Mouse (Mus musculus): ENCODE measurements at regions not wholly inside any gene's neighbourhood (a gene's known extent, or its start where the extent isn't known, plus 50 kb on each side); places are given as distances from the start of the nearest gene placed in this dataset.
A peak's percentile ranks its signal among the peaks of the same experiment; 100 is the strongest.

DNA sequence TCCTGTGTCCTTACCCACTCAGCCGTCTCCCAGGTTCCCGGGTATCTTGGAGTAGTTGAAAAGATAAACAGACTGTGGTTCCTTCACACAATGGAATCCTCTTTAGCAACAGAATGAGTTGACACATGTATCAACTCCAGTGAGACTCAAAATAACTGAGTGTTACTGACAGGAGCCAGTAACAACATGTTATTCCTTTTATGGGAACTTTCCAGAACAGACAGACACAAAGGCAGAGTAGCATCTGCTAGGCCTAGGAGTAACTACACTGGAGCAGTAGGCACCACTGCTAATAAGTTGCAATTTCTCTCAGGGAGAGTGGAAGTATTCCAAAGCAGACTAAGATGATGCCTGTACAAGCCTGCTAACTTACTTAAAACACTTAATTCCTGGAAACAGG lies 107.1 kb downstream of the Amer3 start:
- Histone ChIP-seq H3K4me2 (no peak overlapping the region), H3K4me3 (replicated peaks) (no peak overlapping the region), H3K27ac (no peak overlapping the region), H3K27me3 (no peaks in the 10 kb centered on the region), H3K4me1 (replicated peaks) (no peaks in the 10 kb centered on the region), H3K9me3 (replicated peaks) (no peaks in the 10 kb centered on the region), H3K9ac (no peak overlapping the region), H3K36me3 (no peaks in the 10 kb centered on the region)
- WGBS (ENCODE audit: insufficient replicate concordance): 39% methylated on average over 2 of the region's 2 CpGs
- DNase-seq: no peak
- no peak for ATAC-seq (ENCODE audit: low read depth)

DNA sequence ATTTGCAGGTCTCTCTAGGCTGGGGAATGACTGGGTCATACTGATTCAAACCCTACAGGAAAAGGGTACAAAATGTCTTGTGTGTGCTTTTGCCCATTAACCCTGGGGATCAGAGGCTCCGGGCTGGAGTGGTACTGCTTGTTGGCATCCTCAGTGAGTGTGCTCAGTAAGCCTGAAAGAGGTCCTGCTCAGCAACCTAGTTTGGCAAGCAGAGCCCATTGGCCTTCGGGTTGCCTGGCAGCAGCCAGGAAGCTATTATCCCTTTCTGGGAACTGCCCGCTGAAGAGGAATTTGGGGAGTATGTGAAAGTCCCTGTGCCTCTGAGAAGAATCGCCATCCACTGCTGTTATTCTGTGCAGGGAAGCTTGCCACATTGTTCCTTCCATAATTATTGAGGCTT lies 117.1 kb downstream of the Amer3 start:
- Histone ChIP-seq H3K4me3 (replicated peaks) (no peak overlapping the region), H3K4me2 (no peak overlapping the region), H3K4me1 (replicated peaks) (no peaks in the 10 kb centered on the region), H3K27ac (no peak overlapping the region), H3K9ac (no peak overlapping the region), H3K27me3 (no peaks in the 10 kb centered on the region), H3K36me3 (no peaks in the 10 kb centered on the region), H3K9me3 (replicated peaks) (no peaks in the 10 kb centered on the region)
- ATAC-seq (ENCODE audit: low read depth) (no peak), DNase-seq (no peak)
- WGBS (ENCODE audit: insufficient replicate concordance): 52% methylated on average over 4 of the region's 4 CpGs

- no peak for ATAC-seq (ENCODE audit: low read depth)
- Histone ChIP-seq H3K27me3 (no peaks in the 10 kb centered on the region), H3K4me1 (replicated peaks) (no peaks in the 10 kb centered on the region), H3K27ac (no peak overlapping the region), H3K4me2 (no peak overlapping the region), H3K4me3 (replicated peaks) (no peak overlapping the region), H3K9ac (no peak overlapping the region), H3K36me3 (no peaks in the 10 kb centered on the region), H3K9me3 (replicated peaks) (no peaks in the 10 kb centered on the region)
- DNase-seq: peak; percentile 2
- WGBS (ENCODE audit: insufficient replicate concordance): 26% methylated on average over 17 of the region's 17 CpGs
Measured at GRCm38 (mm10) chr1:34700237-34701030, 121.0 kb downstream of the Amer3 start.

GRCm38 (mm10) chr1:34701436-34701835 lies 122.0 kb downstream of the Amer3 start:
- H3K36me3 ChIP-seq: no peaks in the 10 kb centered on the region
- H3K27ac ChIP-seq: no peak overlapping the region
- DNase-seq (no peak), ATAC-seq (ENCODE audit: low read depth) (no peak)
- H3K4me3 ChIP-seq (replicated peaks): no peak overlapping the region
- no peaks in the 10 kb centered on the region for H3K4me1 ChIP-seq (replicated peaks)
- WGBS (ENCODE audit: insufficient replicate concordance): 60% methylated on average over 7 of the region's 7 CpGs
- H3K4me2 ChIP-seq: no peak overlapping the region
- H3K9me3 ChIP-seq (replicated peaks): no peaks in the 10 kb centered on the region
- no peaks in the 10 kb centered on the region for H3K27me3 ChIP-seq
- H3K9ac ChIP-seq: no peak overlapping the region

- 59% methylated on average over 2 of the region's 2 CpGs for WGBS (ENCODE audit: insufficient replicate concordance)
- Histone ChIP-seq H3K27me3 (no peaks in the 10 kb centered on the region), H3K4me1 (replicated peaks) (no peaks in the 10 kb centered on the region), H3K4me3 (replicated peaks) (no peak overlapping the region), H3K27ac (no peak overlapping the region), H3K9me3 (replicated peaks) (no peaks in the 10 kb centered on the region), H3K36me3 (no peaks in the 10 kb centered on the region), H3K4me2 (no peak overlapping the region), H3K9ac (no peak overlapping the region)
- ATAC-seq (ENCODE audit: low read depth) (no peak), DNase-seq (no peak)
Measured at GRCm38 (mm10) chr1:34709089-34709488, 129.6 kb downstream of the Amer3 start.

DNA sequence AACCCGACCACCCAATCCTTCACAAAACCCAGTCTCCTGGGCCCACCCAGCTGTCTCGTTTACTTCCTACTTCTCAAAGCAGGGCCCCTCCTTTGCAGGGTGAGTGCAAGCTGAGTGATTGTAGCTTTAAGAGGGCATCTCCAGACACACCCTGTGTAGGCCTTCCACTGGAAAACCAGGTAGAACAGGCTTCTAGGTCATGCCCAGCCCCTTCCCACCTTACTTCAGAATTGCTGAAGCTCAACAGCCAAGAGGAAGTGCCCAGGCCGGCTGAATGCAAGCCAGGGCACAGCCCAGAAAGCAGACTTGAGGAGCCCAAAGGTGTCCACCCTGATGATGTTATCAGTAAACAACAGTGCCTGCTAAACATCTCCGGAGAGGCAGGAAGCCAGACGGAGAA lies 120.2 kb downstream of the Fam168b start:
- Histone ChIP-seq H3K4me3 (replicated peaks) (no peak overlapping the region), H3K9ac (no peak overlapping the region), H3K36me3 (no peaks in the 10 kb centered on the region), H3K27me3 (no peaks in the 10 kb centered on the region), H3K9me3 (replicated peaks) (no peaks in the 10 kb centered on the region), H3K27ac (no peak overlapping the region), H3K4me1 (replicated peaks) (no peaks in the 10 kb centered on the region), H3K4me2 (no peak overlapping the region)
- ATAC-seq (ENCODE audit: low read depth) (no peak), DNase-seq (no peak)
- 37% methylated on average over 5 of the region's 5 CpGs for WGBS (ENCODE audit: insufficient replicate concordance)

DNA sequence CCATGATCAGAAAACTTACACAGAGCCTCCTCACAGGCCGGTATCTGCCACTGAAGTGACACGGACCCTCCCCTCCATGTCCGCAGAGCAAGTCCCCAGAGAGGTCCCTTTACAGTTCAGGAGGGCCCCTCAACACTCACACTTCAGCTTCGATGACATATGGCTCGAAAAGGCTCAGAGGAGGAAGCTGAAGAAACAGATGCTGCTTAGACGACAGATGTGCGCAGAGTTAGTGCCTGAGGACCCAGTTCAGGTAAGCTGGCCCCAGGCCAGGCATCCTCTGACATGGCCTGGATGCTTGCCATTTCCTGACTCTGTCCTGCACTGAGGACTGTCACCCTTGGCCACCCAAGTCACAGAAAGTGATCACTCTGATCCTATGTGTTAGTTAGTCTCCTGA lies 110.7 kb downstream of the Fam168b start:
- Histone ChIP-seq H3K9me3 (replicated peaks) (no peaks in the 10 kb centered on the region), H3K4me2 (no peak overlapping the region), H3K27me3 (no peaks in the 10 kb centered on the region), H3K9ac (no peak overlapping the region), H3K4me3 (replicated peaks) (no peak overlapping the region), H3K4me1 (replicated peaks) (no peaks in the 10 kb centered on the region), H3K36me3 (no peaks in the 10 kb centered on the region), H3K27ac (no peak overlapping the region)
- 55% methylated on average over 7 of the region's 7 CpGs for WGBS (ENCODE audit: insufficient replicate concordance)
- ATAC-seq (ENCODE audit: low read depth): no peak
- DNase-seq: no peak

DNA sequence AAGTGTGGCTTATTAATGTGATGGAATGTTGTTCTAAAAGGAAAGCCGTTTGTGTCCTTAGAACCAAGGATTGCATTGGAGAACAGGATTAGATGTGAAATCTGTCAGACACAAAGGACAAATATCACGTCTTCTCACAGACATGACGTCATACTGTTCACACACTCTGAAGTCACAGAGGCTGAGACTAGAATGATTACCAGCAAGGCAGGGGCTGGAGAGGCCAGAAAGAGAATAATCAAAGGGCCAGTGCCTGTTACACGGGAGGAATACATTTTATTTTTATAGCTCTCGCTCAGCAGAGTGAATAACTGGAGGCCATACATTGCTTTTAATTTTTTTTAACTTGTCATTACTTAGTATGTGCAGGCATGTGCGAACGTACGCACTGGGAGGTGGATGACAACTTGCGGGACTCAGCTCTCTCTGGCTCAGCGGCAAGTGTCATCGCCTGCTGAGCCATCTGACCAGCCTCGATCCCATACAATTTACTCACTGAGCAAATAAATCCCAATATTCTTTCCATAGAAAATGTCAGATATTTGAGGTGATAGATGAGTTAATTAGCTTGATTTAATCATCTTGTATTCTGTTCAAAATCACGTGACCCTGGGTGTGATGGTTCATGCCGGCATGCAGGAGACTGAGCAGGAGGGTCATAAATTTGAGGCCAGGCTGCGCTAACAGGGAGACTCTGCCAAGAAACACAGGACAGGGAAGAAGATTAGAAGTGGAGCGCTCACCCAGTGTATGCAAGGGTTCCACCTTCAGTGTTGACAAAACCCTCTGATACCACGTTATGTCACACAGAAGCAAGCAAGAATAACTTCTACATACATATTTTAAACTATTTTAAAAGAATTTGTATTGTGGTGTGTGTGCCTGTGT lies 109.6 kb downstream of the Fam168b start:
- Histone ChIP-seq H3K4me1 (replicated peaks) (no peaks in the 10 kb centered on the region), H3K9me3 (replicated peaks) (no peaks in the 10 kb centered on the region), H3K9ac (no peak overlapping the region), H3K27me3 (no peaks in the 10 kb centered on the region), H3K4me3 (replicated peaks) (no peak overlapping the region), H3K36me3 (no peaks in the 10 kb centered on the region), H3K27ac (no peak overlapping the region), H3K4me2 (no peak overlapping the region)
- DNase-seq (no peak), ATAC-seq (ENCODE audit: low read depth) (no peak)
- 73% methylated on average over 17 of the region's 17 CpGs for WGBS (ENCODE audit: insufficient replicate concordance)

DNA sequence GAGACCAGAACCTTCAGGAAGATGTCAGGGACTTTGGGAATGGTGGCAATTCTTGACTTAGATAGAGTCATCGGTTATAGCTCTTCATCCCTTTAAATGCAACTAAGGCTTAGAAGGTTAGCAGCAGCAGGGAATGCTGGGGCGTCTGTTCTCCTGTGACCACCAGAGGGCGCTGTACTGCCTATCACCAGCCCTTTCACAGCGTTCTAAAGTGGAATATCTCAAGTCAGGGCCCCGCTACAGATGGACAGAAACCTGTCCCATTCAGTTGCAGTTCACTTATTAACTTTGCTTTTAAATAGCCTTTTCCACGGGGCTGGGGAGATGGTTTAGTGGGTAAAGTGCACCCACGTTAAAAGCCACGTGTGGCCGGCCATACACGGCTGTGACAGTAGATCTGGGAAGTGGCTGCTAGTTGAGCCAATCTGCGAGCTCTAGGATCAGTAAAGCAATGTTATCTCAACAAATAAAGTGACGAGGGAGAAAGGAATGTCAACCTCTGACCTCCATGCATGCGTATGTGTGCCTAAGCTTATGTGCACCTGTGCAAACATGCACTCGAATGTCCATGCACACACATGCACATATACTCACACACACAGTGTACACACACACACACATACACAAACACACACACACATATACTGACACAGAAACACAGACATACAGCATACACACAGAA lies 104.3 kb downstream of the Fam168b start:
- H3K4me1 ChIP-seq (replicated peaks): no peaks in the 10 kb centered on the region
- ATAC-seq (ENCODE audit: low read depth): 0 out of 2 replicates have a peak, but pooled peaks have one; percentile 31
- H3K9me3 ChIP-seq (replicated peaks): no peaks in the 10 kb centered on the region
- no peak overlapping the region for H3K27ac ChIP-seq
- H3K9ac ChIP-seq: no peak overlapping the region
- no peak overlapping the region for H3K4me3 ChIP-seq (replicated peaks)
- no peaks in the 10 kb centered on the region for H3K27me3 ChIP-seq
- H3K36me3 ChIP-seq: no peaks in the 10 kb centered on the region
- DNase-seq: peak; percentile 4
- H3K4me2 ChIP-seq: no peak overlapping the region
- WGBS (ENCODE audit: insufficient replicate concordance): 43% methylated on average over 14 of the region's 14 CpGs

DNA sequence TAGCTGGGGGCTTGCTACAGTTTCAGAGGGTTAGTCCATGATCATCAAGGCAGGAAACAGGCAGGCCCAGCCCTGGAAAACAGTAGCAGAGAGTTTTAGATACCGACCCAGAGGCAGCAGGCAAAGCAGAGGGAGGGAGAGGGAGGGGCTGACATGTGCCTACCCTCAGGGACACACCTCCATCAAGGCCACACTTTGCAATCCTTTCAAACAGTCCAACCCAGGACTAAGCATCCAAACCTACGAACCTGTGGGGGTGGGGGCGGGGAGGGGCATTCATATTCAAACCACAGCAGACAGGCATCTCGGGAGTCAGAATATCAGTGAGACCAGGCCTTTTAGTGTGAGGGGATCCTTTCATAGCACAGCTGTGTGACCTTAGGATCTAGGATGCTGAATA lies 103.2 kb downstream of the Fam168b start:
- H3K4me2 ChIP-seq: no peak overlapping the region
- DNase-seq (no peak), ATAC-seq (ENCODE audit: low read depth) (no peak)
- no peaks in the 10 kb centered on the region for H3K4me1 ChIP-seq (replicated peaks)
- 64% methylated on average over 4 of the region's 4 CpGs for WGBS (ENCODE audit: insufficient replicate concordance)
- no peaks in the 10 kb centered on the region for H3K9me3 ChIP-seq (replicated peaks)
- no peaks in the 10 kb centered on the region for H3K36me3 ChIP-seq
- no peak overlapping the region for H3K27ac ChIP-seq
- H3K4me3 ChIP-seq (replicated peaks): no peak overlapping the region
- H3K27me3 ChIP-seq: no peaks in the 10 kb centered on the region
- H3K9ac ChIP-seq: no peak overlapping the region

- Histone ChIP-seq H3K9ac (no peak overlapping the region), H3K9me3 (replicated peaks) (no peaks in the 10 kb centered on the region), H3K36me3 (no peaks in the 10 kb centered on the region), H3K4me2 (no peak overlapping the region), H3K4me1 (replicated peaks) (no peaks in the 10 kb centered on the region), H3K27ac (no peak overlapping the region), H3K4me3 (replicated peaks) (no peak overlapping the region), H3K27me3 (no peaks in the 10 kb centered on the region)
- WGBS (ENCODE audit: insufficient replicate concordance): 47% methylated on average over 7 of the region's 7 CpGs
- DNase-seq: no peak
- no peak for ATAC-seq (ENCODE audit: low read depth)
Measured at GRCm38 (mm10) chr1:34740891-34741290, 102.0 kb downstream of the Fam168b start.
